In genomic region chr1:120342371-120342821, GRCm38 (mm10) we compare ENCODE assay signal across 9 mouse cellular contexts. TPM values are rescaled to one million over a fixed set of nuclear protein-coding genes. Genes with fewer than 3 reads are reported as not detected.
DNase-seq lines count a peak whose midpoint lies in the region; ATAC-seq and TF ChIP-seq lines count a peak whose summit lies in the region.
"Had no signal": no experiment of that assay in that cellular context is flagged by ENCODE, and none has a peak within 500 bp of the region (broad histone marks: within the 10 kb centered on the region; RNA-seq: fewer than 3 reads in every experiment).

No protein-coding gene starts in this region.

- WGBS in embryonic facial prominence, embryonic 15.5 days: 0% methylated on average over 34 of the region's 34 CpGs
- under 1% methylated on average over 34 of the region's 34 CpGs for WGBS in hindbrain, embryonic 12.5 days
- 2% methylated on average over 34 of the region's 34 CpGs for WGBS in liver, embryonic 15.5 days (ENCODE audit: insufficient replicate concordance)
- WGBS in olfactory bulb, adult 2 months: 3% methylated on average over 34 of the region's 34 CpGs

- no peak overlapping the region for H3K27ac ChIP-seq in ES-E14 (ENCODE audit: insufficient read depth, low read depth, low read length, poor library complexity, severe bottlenecking)
- no peak overlapping the region for H3K27ac ChIP-seq in embryonic facial prominence, embryonic 15.5 days (replicated peaks)
- H3K27ac ChIP-seq in hindbrain, embryonic 12.5 days: no peak overlapping the region
- H3K27ac ChIP-seq in liver, embryonic 15.5 days (replicated peaks): no peak overlapping the region
- no peak overlapping the region for H3K27ac ChIP-seq in olfactory bulb, adult 2 months (ENCODE audit: insufficient read depth, low read depth, low read length)

- H3K9me3 ChIP-seq in ES-E14 (ENCODE audit: control insufficient read depth, insufficient read depth, low read depth, low read length): no peaks in the 10 kb centered on the region
- H3K9me3 ChIP-seq in embryonic facial prominence, embryonic 15.5 days (replicated peaks): no peaks in the 10 kb centered on the region
- H3K9me3 ChIP-seq in hindbrain, embryonic 12.5 days (replicated peaks): no peaks in the 10 kb centered on the region
- H3K9me3 ChIP-seq in liver, embryonic 15.5 days (replicated peaks): no peaks in the 10 kb centered on the region

- peak; percentile 45 for ATAC-seq in frontal cortex, adult (ENCODE audit: low TSS enrichment)
- ATAC-seq in embryonic facial prominence, embryonic 15.5 days (ENCODE audit: insufficient number of reproducible peaks, low FRiP score, low TSS enrichment, low read depth): no peak
- ATAC-seq in hindbrain, embryonic 12.5 days (ENCODE audit: low FRiP score): 0 out of 2 replicates have a peak, but pooled peaks have one; percentile 14
- no peak for ATAC-seq in liver, embryonic 15.5 days (ENCODE audit: insufficient read depth)

- in situ Hi-C loops in ES-E14 (cut with MboI; ENCODE audit: low sequenced_read_pairs in 2 of 2, unreplicated experiment in 2 of 2): loop anchor here in 1 of 2 experiments (5.0 kb wide), 1 partner anchor 255 kb away; no protein-coding TSS in a partner anchor

- peak overlapping the region; percentile 36 for H3K4me2 ChIP-seq in embryonic facial prominence, embryonic 15.5 days (replicated peaks)
- peak overlapping the region; percentile 65 for H3K4me2 ChIP-seq in hindbrain, embryonic 12.5 days (replicated peaks)
- peak overlapping the region; percentile 29; the same call in 1 of the 2 replicates for H3K4me2 ChIP-seq in liver, embryonic 15.5 days

- no peaks in the 10 kb centered on the region for H3K36me3 ChIP-seq in ES-E14 (ENCODE audit: control insufficient read depth, insufficient read depth, low read length, poor library complexity, severe bottlenecking)
- H3K36me3 ChIP-seq in embryonic facial prominence, embryonic 15.5 days: no peaks in the 10 kb centered on the region
- no peaks in the 10 kb centered on the region for H3K36me3 ChIP-seq in hindbrain, embryonic 12.5 days
- no peaks in the 10 kb centered on the region for H3K36me3 ChIP-seq in liver, embryonic 15.5 days (replicated peaks)

- H3K4me3 ChIP-seq in ES-E14 (ENCODE audit: insufficient read depth in 1 of 2, low read depth in 1 of 2, low read length in 2 of 2, poor library complexity in 1 of 2, severe bottlenecking in 1 of 2): peak overlapping the region; percentile 42 to 56
- peak overlapping the region; percentile 18 for H3K4me3 ChIP-seq in embryonic facial prominence, embryonic 15.5 days (replicated peaks)
- H3K4me3 ChIP-seq in hindbrain, embryonic 12.5 days: peak overlapping the region; percentile 36
- H3K4me3 ChIP-seq in liver, embryonic 15.5 days (replicated peaks): no peak overlapping the region
- peak overlapping the region; percentile 6; the same call in 1 of the 2 replicates for H3K4me3 ChIP-seq in olfactory bulb, adult 2 months (ENCODE audit: insufficient read depth, low read depth, low read length)

- peak overlapping the region; percentile 45; the same call in 1 of the 2 replicates for H3K9ac ChIP-seq in ES-E14 (ENCODE audit: insufficient read depth, low read depth, low read length, poor library complexity, severe bottlenecking)
- no peak overlapping the region for H3K9ac ChIP-seq in embryonic facial prominence, embryonic 15.5 days
- peak overlapping the region; percentile 32; the same call in 1 of the 2 replicates for H3K9ac ChIP-seq in hindbrain, embryonic 12.5 days
- H3K9ac ChIP-seq in liver, embryonic 15.5 days: no peak overlapping the region

- no peaks in the 10 kb centered on the region for H3K4me1 ChIP-seq in ES-E14 (ENCODE audit: control insufficient read depth in 2 of 2, insufficient read depth in 2 of 2, low read length in 2 of 2, poor library complexity in 1 of 2)
- H3K4me1 ChIP-seq in embryonic facial prominence, embryonic 15.5 days: peaks cover 25% of the 10 kb centered on the region
- H3K4me1 ChIP-seq in hindbrain, embryonic 12.5 days: peaks cover 26% of the 10 kb centered on the region
- no peaks in the 10 kb centered on the region for H3K4me1 ChIP-seq in liver, embryonic 15.5 days (replicated peaks)
- peaks cover 24% of the 10 kb centered on the region for H3K4me1 ChIP-seq in olfactory bulb, adult 2 months (ENCODE audit: control insufficient read depth, insufficient read depth, low read length)

- no peak for TF ChIP-seq POLR2A in olfactory bulb, adult 2 months (IDR thresholded peaks at IDR 0.05; ENCODE audit: insufficient read depth, low read depth, low read length)

- no peak for DNase-seq in frontal cortex, postnatal 25 days (ENCODE audit: low spot score in 2 of 2)
- DNase-seq in ES-E14 (ENCODE audit: low read depth, low spot score): no peak
- DNase-seq in ovary, postnatal 10 days (ENCODE audit: low spot score): no peak

- TF ChIP-seq CTCF in olfactory bulb, adult 2 months (IDR thresholded peaks at IDR 0.05; ENCODE audit: insufficient read depth, low read depth, low read length): no peak

- peaks cover 84% of the 10 kb centered on the region for H3K27me3 ChIP-seq in embryonic facial prominence, embryonic 15.5 days
- H3K27me3 ChIP-seq in hindbrain, embryonic 12.5 days: peaks cover 88% of the 10 kb centered on the region
- peaks cover 90% of the 10 kb centered on the region for H3K27me3 ChIP-seq in liver, embryonic 15.5 days

TF ChIP-seq in ES-E14, 5 proteins besides CTCF, POLR2A, EP300 and RAD21:
- TF ChIP-seq CHD2 (IDR thresholded peaks at IDR 0.05; ENCODE audit: low read depth, low read length): no peak
- TF ChIP-seq ZNF384 (IDR thresholded peaks at IDR 0.05; ENCODE audit: low read depth, low read length): no peak
- TF ChIP-seq ZC3H11A (IDR thresholded peaks at IDR 0.05; ENCODE audit: borderline replicate concordance, low read depth, low read length): no peak
- no peak for TF ChIP-seq MAFK (IDR thresholded peaks at IDR 0.05; ENCODE audit: insufficient read depth, low read depth, low read length)
- TF ChIP-seq HCFC1 (IDR thresholded peaks at IDR 0.05; ENCODE audit: borderline replicate concordance, insufficient read depth, low read length): no peak

RNA-seq across cellular contexts. Expression of gene C1ql2, which starts 2.0 kb away (rescaled TPM):
- 0.49 TPM in 1 of 2 replicates, not detected in the other for total RNA-seq in ES-E14 (2012; rRNA removed)
- polyA plus RNA-seq in embryonic facial prominence, embryonic 15.5 days (2015; fragmentation: Nextera tagmentation; extraction: Ambion mirVana): not detected in 2 replicates
- polyA plus RNA-seq in hindbrain, embryonic 12.5 days (2016; fragmentation: Nextera tagmentation; extraction: Ambion mirVana): 2.7 and 3.3 TPM in 2 replicates
- polyA plus RNA-seq in liver, embryonic 15.5 days (2015; fragmentation: Nextera tagmentation; extraction: Ambion mirVana): not detected in 2 replicates
- polyA plus RNA-seq in olfactory bulb, adult 2 months (2012; ENCODE audit: insufficient read depth, insufficient read length, low replicate concordance, missing spikeins): not detected in 2 replicates
- total RNA-seq: neutrophil, adult 5-6 weeks had no signal

Comparison
In these comparisons a context has a peak if more than half of its experiments do, and no peak if none do; other contexts are left out.
1. ATAC-seq: peak in frontal cortex, adult (single experiment) and hindbrain, embryonic 12.5 days (single experiment); none in embryonic facial prominence, embryonic 15.5 days (single experiment) and liver, embryonic 15.5 days (single experiment).
2. H3K9ac ChIP-seq: peak in ES-E14 (single experiment) and hindbrain, embryonic 12.5 days (single experiment); none in embryonic facial prominence, embryonic 15.5 days (single experiment) and liver, embryonic 15.5 days (single experiment).
3. Peak in every context shown above with its lines, with median percentiles within 50 percentile points of each other: H3K4me2 ChIP-seq.